Comparison of ENCODE assay signal across 20 mouse cellular contexts in genomic region chr2:74731799-74732512, GRCm38 (mm10). TPM values are rescaled to one million over a fixed set of nuclear protein-coding genes. Genes with fewer than 3 reads are reported as not detected.
DNase-seq lines count a peak whose midpoint lies in the region; ATAC-seq lines count a peak whose summit lies in the region.
"Had no signal": no experiment of that assay in that cellular context is flagged by ENCODE, and none has a peak within 500 bp of the region (broad histone marks: within the 10 kb centered on the region; RNA-seq: fewer than 3 reads in every experiment).

No protein-coding gene starts in this region.

- no peaks in the 10 kb centered on the region for H3K36me3 ChIP-seq in intestine, embryonic 14.5 days (ENCODE audit: control insufficient read depth, insufficient read depth, low read length)
- no peaks in the 10 kb centered on the region for H3K36me3 ChIP-seq in intestine, embryonic 16.5 days (ENCODE audit: control insufficient read depth, insufficient read depth, low read length)
- no peaks in the 10 kb centered on the region for H3K36me3 ChIP-seq in embryonic facial prominence, embryonic 10.5 days (replicated peaks)
- H3K36me3 ChIP-seq in hindbrain, embryonic 13.5 days, result no peaks in the 10 kb centered on the region
- peaks cover 2% of the 10 kb centered on the region; the same call in 1 of the 2 replicates for H3K36me3 ChIP-seq in neural tube, embryonic 11.5 days (ENCODE audit: control insufficient read depth, insufficient read depth, low read length)
- H3K36me3 ChIP-seq: heart, embryonic 15.5 days; midbrain, embryonic 12.5 days had no signal

- H3K9ac ChIP-seq in intestine, embryonic 14.5 days (ENCODE audit: low read length), result peak overlapping the region; percentile 22; the same call in 1 of the 2 replicates
- no peak overlapping the region for H3K9ac ChIP-seq in intestine, embryonic 16.5 days (ENCODE audit: low read depth, low read length)
- peak overlapping the region; percentile 96 for H3K9ac ChIP-seq in hindbrain, embryonic 13.5 days
- H3K9ac ChIP-seq in neural tube, embryonic 11.5 days (ENCODE audit: low read length), result peak overlapping the region; percentile 95
- H3K9ac ChIP-seq: heart, embryonic 15.5 days; midbrain, embryonic 12.5 days had no signal

- no peak for ATAC-seq in intestine, embryonic 14.5 days (replicated peaks; ENCODE audit: low FRiP score, low TSS enrichment, low read depth)
- no peak for ATAC-seq in intestine, embryonic 16.5 days
- no peak for ATAC-seq in hindbrain, embryonic 13.5 days (ENCODE audit: low FRiP score)
- ATAC-seq in neural tube, embryonic 11.5 days (ENCODE audit: insufficient read depth, low FRiP score, low TSS enrichment), result no peak

- no peaks in the 10 kb centered on the region for H3K9me3 ChIP-seq in intestine, embryonic 14.5 days (ENCODE audit: control insufficient read depth, low read length)
- no peaks in the 10 kb centered on the region for H3K9me3 ChIP-seq in intestine, embryonic 16.5 days (ENCODE audit: control insufficient read depth, low read length)
- no peaks in the 10 kb centered on the region for H3K9me3 ChIP-seq in embryonic facial prominence, embryonic 10.5 days
- no peaks in the 10 kb centered on the region for H3K9me3 ChIP-seq in hindbrain, embryonic 13.5 days
- H3K9me3 ChIP-seq in neural tube, embryonic 11.5 days (ENCODE audit: control insufficient read depth, low read length), result no peaks in the 10 kb centered on the region
- H3K9me3 ChIP-seq: heart, embryonic 15.5 days; midbrain, embryonic 12.5 days had no signal

- DNase-seq in intestine, embryonic 14.5 days (ENCODE audit: low spot score), result peak; percentile 60
- peak; percentile 34 for DNase-seq in embryonic facial prominence, embryonic 10.5 days (ENCODE audit: low spot score)
- DNase-seq in neural tube, embryonic 11.5 days (ENCODE audit: low spot score), result peak; percentile 60
- no peak for DNase-seq in frontal cortex, postnatal 10 days (ENCODE audit: low spot score in 2 of 2)
- no peak for DNase-seq in cerebellum, postnatal 25 days
- DNase-seq in layer of hippocampus, postnatal 36 days, result no peak
- DNase-seq: adrenal gland, postnatal 14 days; cerebellum, adult 9-10 months; embryo, embryonic 11 days; liver; lung, adult 18-20 months; right cerebral cortex, postnatal 25 days; thymus, adult 2 months had no signal

- peak overlapping the region; percentile 49 for H3K4me2 ChIP-seq in intestine, embryonic 14.5 days (ENCODE audit: low read length)
- no peak overlapping the region for H3K4me2 ChIP-seq in intestine, embryonic 16.5 days (ENCODE audit: low read depth, low read length)
- peak overlapping the region; percentile 83 for H3K4me2 ChIP-seq in hindbrain, embryonic 13.5 days
- H3K4me2 ChIP-seq in neural tube, embryonic 11.5 days (ENCODE audit: low read depth), result peak overlapping the region; percentile 91
- H3K4me2 ChIP-seq: midbrain, embryonic 12.5 days had no signal

- 0 out of 2 replicates have a peak overlapping the region, but pooled peaks have one; percentile 33 for H3K27ac ChIP-seq in intestine, embryonic 14.5 days (ENCODE audit: low read depth)
- no peak overlapping the region for H3K27ac ChIP-seq in intestine, embryonic 16.5 days (ENCODE audit: low read length)
- no peak overlapping the region for H3K27ac ChIP-seq in embryonic facial prominence, embryonic 10.5 days (replicated peaks)
- peak overlapping the region; percentile 99 for H3K27ac ChIP-seq in hindbrain, embryonic 13.5 days
- peak overlapping the region; percentile 99 for H3K27ac ChIP-seq in neural tube, embryonic 11.5 days (ENCODE audit: low read depth, low read length)
- H3K27ac ChIP-seq: heart, embryonic 15.5 days; macrophage; midbrain, embryonic 12.5 days had no signal

- H3K4me3 ChIP-seq in intestine, embryonic 14.5 days (ENCODE audit: low read depth, low read length), result peak overlapping the region; percentile 30
- no peak overlapping the region for H3K4me3 ChIP-seq in intestine, embryonic 16.5 days (ENCODE audit: low read length)
- no peak overlapping the region for H3K4me3 ChIP-seq in embryonic facial prominence, embryonic 10.5 days
- H3K4me3 ChIP-seq in hindbrain, embryonic 13.5 days, result peak overlapping the region; percentile 51
- peak overlapping the region; percentile 48 for H3K4me3 ChIP-seq in neural tube, embryonic 11.5 days (ENCODE audit: low read depth, low read length)
- H3K4me3 ChIP-seq: erythroblast, embryonic 14.5 days; midbrain, embryonic 12.5 days had no signal

- peaks cover 97% of the 10 kb centered on the region for H3K27me3 ChIP-seq in intestine, embryonic 14.5 days (replicated peaks; ENCODE audit: control insufficient read depth, insufficient read depth, low read length)
- H3K27me3 ChIP-seq in intestine, embryonic 16.5 days (replicated peaks; ENCODE audit: control insufficient read depth, insufficient read depth, low read length), result peaks cover 69% of the 10 kb centered on the region
- peaks cover 100% of the 10 kb centered on the region for H3K27me3 ChIP-seq in embryonic facial prominence, embryonic 10.5 days (replicated peaks; ENCODE audit: low read depth, poor library complexity, severe bottlenecking)
- H3K27me3 ChIP-seq in hindbrain, embryonic 13.5 days, result peaks cover 78% of the 10 kb centered on the region
- no peaks in the 10 kb centered on the region for H3K27me3 ChIP-seq in neural tube, embryonic 11.5 days (ENCODE audit: control insufficient read depth, insufficient read depth, low read length)

- whole genome bisulfite sequencing in intestine, embryonic 14.5 days, result 26% methylated on average over 9 of the region's 9 CpGs
- WGBS in intestine, embryonic 16.5 days, result 26% methylated on average over 9 of the region's 9 CpGs
- 1% methylated on average over 9 of the region's 9 CpGs for WGBS in embryonic facial prominence, embryonic 10.5 days
- 2% methylated on average over 9 of the region's 9 CpGs for WGBS in hindbrain, embryonic 13.5 days
- 6% methylated on average over 9 of the region's 9 CpGs for WGBS in neural tube, embryonic 11.5 days

- peaks cover 8% of the 10 kb centered on the region; the same call in 1 of the 2 replicates for H3K4me1 ChIP-seq in intestine, embryonic 14.5 days (replicated peaks; ENCODE audit: control insufficient read depth, insufficient read depth, low read length)
- peaks cover 3% of the 10 kb centered on the region; the same call in 1 of the 2 replicates for H3K4me1 ChIP-seq in intestine, embryonic 16.5 days (ENCODE audit: control insufficient read depth, insufficient read depth, low read length)
- peaks cover 20% of the 10 kb centered on the region for H3K4me1 ChIP-seq in embryonic facial prominence, embryonic 10.5 days
- H3K4me1 ChIP-seq in hindbrain, embryonic 13.5 days (replicated peaks), result peaks cover 37% of the 10 kb centered on the region
- peaks cover 68% of the 10 kb centered on the region for H3K4me1 ChIP-seq in neural tube, embryonic 11.5 days (ENCODE audit: control insufficient read depth, insufficient read depth, low read length)

RNA-seq across cellular contexts. Expression of gene Gm28230, which starts 5.4 kb away (rescaled TPM):
- polyA plus RNA-seq in intestine, embryonic 14.5 days (2014; fragmentation: Nextera tagmentation; extraction: Ambion mirVana), result 0.38 and 0.66 TPM in 2 replicates
- polyA plus RNA-seq in intestine, embryonic 16.5 days (2015; fragmentation: Nextera tagmentation; extraction: Ambion mirVana), result 0.24 TPM in 1 of 2 replicates, not detected in the other
- polyA plus RNA-seq in embryonic facial prominence, embryonic 10.5 days (2016; fragmentation: Nextera tagmentation; extraction: Ambion mirVana), result not detected in 2 replicates
- polyA plus RNA-seq in hindbrain, embryonic 13.5 days (2015; fragmentation: Nextera tagmentation; extraction: Ambion mirVana), result 1.3 and 1.5 TPM in 2 replicates
- polyA plus RNA-seq in neural tube, embryonic 11.5 days (2014; fragmentation: Nextera tagmentation; extraction: Ambion mirVana), result 3.9 and 5.5 TPM in 2 replicates
- not detected for total RNA-seq in layer of hippocampus, postnatal 36 days (2021)
- total RNA-seq: MEL had no signal
- polyA plus RNA-seq: erythroblast, embryonic 14.5 days; heart, embryonic 15.5 days; macrophage; midbrain, embryonic 12.5 days had no signal

RNA-seq across cellular contexts. Expression of gene Hoxd4, which starts 20.2 kb away (rescaled TPM):
- polyA plus RNA-seq in intestine, embryonic 14.5 days (2014; fragmentation: Nextera tagmentation; extraction: Ambion mirVana), result 1.6 and 2.9 TPM in 2 replicates
- 0.91 and 0.95 TPM in 2 replicates for polyA plus RNA-seq in intestine, embryonic 16.5 days (2015; fragmentation: Nextera tagmentation; extraction: Ambion mirVana)
- not detected in 2 replicates for polyA plus RNA-seq in embryonic facial prominence, embryonic 10.5 days (2016; fragmentation: Nextera tagmentation; extraction: Ambion mirVana)
- polyA plus RNA-seq in hindbrain, embryonic 13.5 days (2015; fragmentation: Nextera tagmentation; extraction: Ambion mirVana), result 4.1 and 4.2 TPM in 2 replicates
- 9.2 and 11.2 TPM in 2 replicates for polyA plus RNA-seq in neural tube, embryonic 11.5 days (2014; fragmentation: Nextera tagmentation; extraction: Ambion mirVana)
- not detected for total RNA-seq in layer of hippocampus, postnatal 36 days (2021)
- total RNA-seq: MEL had no signal
- polyA plus RNA-seq: macrophage; midbrain, embryonic 12.5 days had no signal

RNA-seq across cellular contexts. Expression of gene Hoxd3, which starts 20.2 kb away (rescaled TPM):
- polyA plus RNA-seq in intestine, embryonic 14.5 days (2014; fragmentation: Nextera tagmentation; extraction: Ambion mirVana), result 27.6 and 27.8 TPM in 2 replicates
- 13.4 and 15.1 TPM in 2 replicates for polyA plus RNA-seq in intestine, embryonic 16.5 days (2015; fragmentation: Nextera tagmentation; extraction: Ambion mirVana)
- polyA plus RNA-seq in embryonic facial prominence, embryonic 10.5 days (2016; fragmentation: Nextera tagmentation; extraction: Ambion mirVana), result 1.7 and 6.9 TPM in 2 replicates
- polyA plus RNA-seq in hindbrain, embryonic 13.5 days (2015; fragmentation: Nextera tagmentation; extraction: Ambion mirVana), result 76.0 and 82.5 TPM in 2 replicates
- 52.7 and 55.0 TPM in 2 replicates for polyA plus RNA-seq in neural tube, embryonic 11.5 days (2014; fragmentation: Nextera tagmentation; extraction: Ambion mirVana)
- total RNA-seq in layer of hippocampus, postnatal 36 days (2021), result not detected
- total RNA-seq: MEL had no signal
- polyA plus RNA-seq: erythroblast, embryonic 14.5 days; macrophage; midbrain, embryonic 12.5 days had no signal

RNA-seq across cellular contexts. Expression of gene Hoxd8, which starts 27.5 kb away (rescaled TPM):
- polyA plus RNA-seq in intestine, embryonic 14.5 days (2014; fragmentation: Nextera tagmentation; extraction: Ambion mirVana), result 6.1 and 8.4 TPM in 2 replicates
- 3.1 TPM in 2 replicates for polyA plus RNA-seq in intestine, embryonic 16.5 days (2015; fragmentation: Nextera tagmentation; extraction: Ambion mirVana)
- polyA plus RNA-seq in embryonic facial prominence, embryonic 10.5 days (2016; fragmentation: Nextera tagmentation; extraction: Ambion mirVana), result not detected in 2 replicates
- 0.79 and 1.5 TPM in 2 replicates for polyA plus RNA-seq in hindbrain, embryonic 13.5 days (2015; fragmentation: Nextera tagmentation; extraction: Ambion mirVana)
- polyA plus RNA-seq in neural tube, embryonic 11.5 days (2014; fragmentation: Nextera tagmentation; extraction: Ambion mirVana), result 21.3 and 23.1 TPM in 2 replicates
- total RNA-seq in layer of hippocampus, postnatal 36 days (2021), result not detected
- polyA plus RNA-seq: erythroblast, embryonic 14.5 days; macrophage had no signal

RNA-seq across cellular contexts. Expression of gene Hoxd1, which starts 30.8 kb away (rescaled TPM):
- 0.62 TPM in 1 of 2 replicates, not detected in the other for polyA plus RNA-seq in intestine, embryonic 14.5 days (2014; fragmentation: Nextera tagmentation; extraction: Ambion mirVana)
- 0.10 and 0.11 TPM in 2 replicates for polyA plus RNA-seq in intestine, embryonic 16.5 days (2015; fragmentation: Nextera tagmentation; extraction: Ambion mirVana)
- 0.20 and 0.39 TPM in 2 replicates for polyA plus RNA-seq in embryonic facial prominence, embryonic 10.5 days (2016; fragmentation: Nextera tagmentation; extraction: Ambion mirVana)
- polyA plus RNA-seq in hindbrain, embryonic 13.5 days (2015; fragmentation: Nextera tagmentation; extraction: Ambion mirVana), result 1.6 and 2.5 TPM in 2 replicates
- 9.0 and 9.8 TPM in 2 replicates for polyA plus RNA-seq in neural tube, embryonic 11.5 days (2014; fragmentation: Nextera tagmentation; extraction: Ambion mirVana)
- total RNA-seq in layer of hippocampus, postnatal 36 days (2021), result under 1 TPM in 1 of 2 experiments, not detected in 1; 0.25 TPM
- total RNA-seq: adrenal gland, postnatal 14 days; MEL had no signal
- polyA plus RNA-seq: erythroblast, embryonic 14.5 days; heart, embryonic 15.5 days; macrophage had no signal

Comparison
In these comparisons a context has a peak if more than half of its experiments do, and no peak if none do; other contexts are left out.
1. H3K27ac ChIP-seq: peak in intestine, embryonic 14.5 days (single experiment), hindbrain, embryonic 13.5 days (single experiment) and neural tube, embryonic 11.5 days (single experiment); none in intestine, embryonic 16.5 days (single experiment) and embryonic facial prominence, embryonic 10.5 days (single experiment).
2. H3K4me3 ChIP-seq: peak in intestine, embryonic 14.5 days (single experiment), hindbrain, embryonic 13.5 days (single experiment) and neural tube, embryonic 11.5 days (single experiment); none in intestine, embryonic 16.5 days (single experiment) and embryonic facial prominence, embryonic 10.5 days (single experiment).
3. DNase-seq: peak in intestine, embryonic 14.5 days (single experiment), embryonic facial prominence, embryonic 10.5 days (single experiment) and neural tube, embryonic 11.5 days (single experiment); none in frontal cortex, postnatal 10 days (0 of 2), cerebellum, postnatal 25 days (0 of 2) and layer of hippocampus, postnatal 36 days (0 of 2).